Mouse (Mus musculus) embryonic facial prominence, embryonic 10.5 days (tissue): ENCODE data around the gene Cxadr. TPM values are rescaled to one million over a fixed set of nuclear protein-coding genes. Genes with fewer than 3 reads are reported as not detected.

Source experiments
- DNase-seq: peaks from one replicate; pipeline ENCODE4 v3.0.0-alpha.2; 2017; ENCODE audit warnings: low spot score
- H3K27ac ChIP-seq: fragments of 300-500 bp; sonication (generic); replicated peaks from 2 replicates; pipeline ENCODE4 v1.5.1; 2016; ENCODE audit warnings: mild to moderate bottlenecking
- H3K27me3 ChIP-seq: fragments of 300-500 bp; sonication (generic); replicated peaks from 2 replicates; pipeline ENCODE4 v1.6.1; 2016; ENCODE audit warnings: low read depth, mild to moderate bottlenecking; ENCODE audit not compliant: poor library complexity, severe bottlenecking
- H3K36me3 ChIP-seq: fragments of 300-500 bp; sonication (generic); replicated peaks from 2 replicates; pipeline ENCODE4 v1.6.1; 2016; ENCODE audit warnings: mild to moderate bottlenecking, moderate library complexity
- H3K4me1 ChIP-seq: fragments of 300-500 bp; sonication (generic); 2 replicates; pipeline ENCODE4 v1.6.1; 2016
- H3K4me3 ChIP-seq: fragments of 300-500 bp; sonication (generic); 2 replicates; pipeline ENCODE4 v1.5.1; 2016; ENCODE audit warnings: mild to moderate bottlenecking, moderate library complexity
- H3K9me3 ChIP-seq: fragments of 300-500 bp; sonication (generic); 2 replicates; pipeline ENCODE4 v1.6.1; 2016; ENCODE audit warnings: mild to moderate bottlenecking
- WGBS: fragments of 180-500 bp; shearing (Covaris S2); methylation state at CpG from one replicate; pipeline ENCODE4 v1.1.7; 2016; 5-methylcytosine and 5-hydroxymethylcytosine counted together
- polyA plus RNA-seq: library from polyadenylated mRNA; unstranded; fragments of >200 nt; fragmentation: Nextera tagmentation; extraction: Ambion mirVana; gene quantifications from 2 replicates; pipeline ENCODE4 v1.2.1, GENCODE M21; 2016

The Cxadr gene
- polyA plus RNA-seq, result 30.4 and 33.7 TPM in 2 replicates

- Histone ChIP-seq H3K4me1 (peaks cover 11% of the 10 kb centered on the region), H3K9me3 (no peaks in the 10 kb centered on the region), H3K27me3 (peaks cover 15% of the 10 kb centered on the region), H3K27ac (peak within 1 kb of the TSS; percentile 94), H3K4me3 (peak within 1 kb of the TSS; percentile 95), H3K36me3 (peaks cover 22% of the 10 kb centered on the region)
- under 1% methylated on average over 34 of the region's 34 CpGs for WGBS
- DNase-seq, result peak; percentile 92
Measured at GRCm38 (mm10) chr16:78301183-78301830, at the start of gene Cxadr. Gene Cxadr (plus strand): TSS chr16:78301489.

DNA sequence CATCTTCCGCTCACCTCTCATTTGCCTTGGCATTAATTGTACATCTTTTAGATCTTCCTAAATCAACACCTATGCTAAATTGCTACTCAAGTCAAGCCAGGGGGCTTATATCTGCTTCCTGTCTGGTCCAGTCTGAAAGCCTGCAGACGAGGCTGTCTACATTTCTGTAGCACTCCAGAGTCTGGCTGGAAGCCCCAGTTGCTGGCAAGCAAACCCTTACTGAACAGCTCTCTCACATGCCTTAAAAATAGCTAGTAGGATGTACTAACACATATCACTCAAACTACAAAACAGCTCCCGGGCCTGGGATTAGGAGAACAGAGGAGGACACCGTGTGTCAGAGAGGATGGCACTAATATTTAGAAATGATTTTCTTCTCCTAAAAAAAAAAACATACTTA, 42.3 kb upstream of the Cxadr start:
- WGBS, result 82% methylated on average over 4 of the region's 4 CpGs
- Histone ChIP-seq H3K4me1 (0 out of 2 replicates have a peak, but pooled peaks cover 4% of the 10 kb centered on the region), H3K9me3 (no peaks in the 10 kb centered on the region), H3K27ac (no peak overlapping the region), H3K27me3 (peaks cover 15% of the 10 kb centered on the region), H3K36me3 (no peaks in the 10 kb centered on the region), H3K4me3 (no peak overlapping the region)
- DNase-seq, result no peak

- Histone ChIP-seq H3K4me3 (no peak overlapping the region), H3K27ac (no peak overlapping the region), H3K27me3 (peaks cover 16% of the 10 kb centered on the region), H3K9me3 (no peaks in the 10 kb centered on the region), H3K36me3 (no peaks in the 10 kb centered on the region), H3K4me1 (peaks cover 12% of the 10 kb centered on the region)
- no peak for DNase-seq
- WGBS, result 72% methylated on average over 10 of the region's 10 CpGs
Measured at GRCm38 (mm10) chr16:78260070-78260879, 41.0 kb upstream of the Cxadr start.

DNA sequence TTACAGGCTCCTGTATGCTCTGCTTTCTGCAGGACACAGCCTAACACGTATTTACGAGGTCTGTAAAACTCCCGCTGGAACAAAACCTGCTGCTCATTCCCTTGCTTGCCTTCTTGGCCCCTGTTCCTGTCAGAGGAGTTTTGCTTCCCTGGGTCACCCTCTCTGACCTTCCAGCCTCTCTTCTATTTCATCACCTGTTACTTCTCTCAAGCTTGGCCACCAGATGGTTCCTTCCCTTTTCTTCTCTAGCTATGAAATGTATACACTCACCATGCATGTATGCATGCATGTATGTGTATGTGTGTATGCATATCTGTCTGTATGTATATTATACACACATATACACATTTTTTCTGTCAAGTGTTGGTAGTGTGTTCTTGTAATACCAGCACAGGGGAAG, 39.8 kb upstream of the Cxadr start:
- 69% methylated on average over 3 of the region's 3 CpGs for WGBS
- no peaks in the 10 kb centered on the region for H3K36me3 ChIP-seq
- peaks cover 19% of the 10 kb centered on the region for H3K4me1 ChIP-seq
- H3K4me3 ChIP-seq, result no peak overlapping the region
- DNase-seq, result no peak
- peaks cover 16% of the 10 kb centered on the region for H3K27me3 ChIP-seq
- no peaks in the 10 kb centered on the region for H3K9me3 ChIP-seq
- H3K27ac ChIP-seq, result no peak overlapping the region

DNA sequence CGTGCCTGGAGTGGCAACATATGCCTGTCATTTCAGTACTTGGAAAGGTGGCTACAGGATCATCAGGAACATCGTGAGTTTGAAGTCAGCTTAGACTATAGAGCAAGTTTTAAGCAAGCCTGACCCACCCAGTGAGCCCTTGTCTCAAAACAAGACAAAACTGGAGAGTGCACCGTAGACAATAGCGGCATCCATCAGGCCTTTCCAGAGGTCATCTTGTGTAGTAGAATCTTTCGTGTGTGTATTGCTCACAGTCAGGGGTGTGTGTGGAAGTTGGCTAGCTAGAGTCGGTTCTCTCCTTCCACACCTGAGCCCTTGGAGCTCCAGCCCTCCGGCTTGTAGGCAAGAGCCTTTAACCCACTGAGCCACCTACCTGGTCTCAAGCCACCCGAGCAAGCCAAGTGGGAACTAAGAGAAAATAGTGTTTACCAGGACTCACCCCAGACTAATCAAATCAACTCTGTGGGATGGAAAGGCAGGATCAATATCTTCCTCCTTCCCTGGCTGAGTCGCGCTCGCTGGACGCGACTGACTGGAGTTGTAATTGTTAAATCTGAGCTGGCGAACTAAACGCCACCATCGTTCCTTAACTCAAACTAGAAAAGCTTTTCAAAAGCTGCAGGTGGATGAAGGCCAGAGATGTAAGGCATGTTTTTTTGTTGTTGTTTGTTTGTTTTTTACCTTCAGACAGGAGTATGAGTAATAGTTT, 36.7 kb upstream of the Cxadr start:
- DNase-seq, result peak; percentile 32
- Histone ChIP-seq H3K27ac (peak overlapping the region; percentile 78), H3K27me3 (peaks cover 16% of the 10 kb centered on the region), H3K4me1 (peaks cover 16% of the 10 kb centered on the region), H3K9me3 (no peaks in the 10 kb centered on the region), H3K36me3 (no peaks in the 10 kb centered on the region), H3K4me3 (peak overlapping the region; percentile 61)
- WGBS, result 17% methylated on average over 16 of the region's 16 CpGs

GRCm38 (mm10) chr16:78265151-78265590, 36.1 kb upstream of the Cxadr start:
- 0% methylated on average over 7 of the region's 7 CpGs for WGBS
- peak overlapping the region; percentile 61 for H3K4me3 ChIP-seq
- peak; percentile 61 for DNase-seq
- peak overlapping the region; percentile 78 for H3K27ac ChIP-seq
- no peaks in the 10 kb centered on the region for H3K36me3 ChIP-seq
- peaks cover 16% of the 10 kb centered on the region for H3K27me3 ChIP-seq
- H3K9me3 ChIP-seq, result no peaks in the 10 kb centered on the region
- peaks cover 16% of the 10 kb centered on the region for H3K4me1 ChIP-seq

GRCm38 (mm10) chr16:78265826-78266225, 35.5 kb upstream of the Cxadr start:
- no peaks in the 10 kb centered on the region for H3K36me3 ChIP-seq
- H3K27me3 ChIP-seq, result peaks cover 16% of the 10 kb centered on the region
- no peak for DNase-seq
- H3K4me3 ChIP-seq, result no peak overlapping the region
- H3K4me1 ChIP-seq, result peaks cover 16% of the 10 kb centered on the region
- WGBS, result 40% methylated on average over 11 of the region's 11 CpGs
- H3K27ac ChIP-seq, result no peak overlapping the region
- no peaks in the 10 kb centered on the region for H3K9me3 ChIP-seq

GRCm38 (mm10) chr16:78267453-78267852, 33.8 kb upstream of the Cxadr start:
- H3K9me3 ChIP-seq, result no peaks in the 10 kb centered on the region
- H3K36me3 ChIP-seq, result no peaks in the 10 kb centered on the region
- H3K27ac ChIP-seq, result no peak overlapping the region
- no peak for DNase-seq
- no peak overlapping the region for H3K4me3 ChIP-seq
- H3K4me1 ChIP-seq, result peaks cover 16% of the 10 kb centered on the region
- peaks cover 16% of the 10 kb centered on the region for H3K27me3 ChIP-seq

GRCm38 (mm10) chr16:78268167-78268566, 33.1 kb upstream of the Cxadr start:
- no peak overlapping the region for H3K27ac ChIP-seq
- no peak for DNase-seq
- H3K27me3 ChIP-seq, result peaks cover 9% of the 10 kb centered on the region
- H3K4me1 ChIP-seq, result peaks cover 16% of the 10 kb centered on the region
- H3K36me3 ChIP-seq, result no peaks in the 10 kb centered on the region
- no peaks in the 10 kb centered on the region for H3K9me3 ChIP-seq
- no peak overlapping the region for H3K4me3 ChIP-seq
- 84% methylated on average over 3 of the region's 3 CpGs for WGBS

DNA sequence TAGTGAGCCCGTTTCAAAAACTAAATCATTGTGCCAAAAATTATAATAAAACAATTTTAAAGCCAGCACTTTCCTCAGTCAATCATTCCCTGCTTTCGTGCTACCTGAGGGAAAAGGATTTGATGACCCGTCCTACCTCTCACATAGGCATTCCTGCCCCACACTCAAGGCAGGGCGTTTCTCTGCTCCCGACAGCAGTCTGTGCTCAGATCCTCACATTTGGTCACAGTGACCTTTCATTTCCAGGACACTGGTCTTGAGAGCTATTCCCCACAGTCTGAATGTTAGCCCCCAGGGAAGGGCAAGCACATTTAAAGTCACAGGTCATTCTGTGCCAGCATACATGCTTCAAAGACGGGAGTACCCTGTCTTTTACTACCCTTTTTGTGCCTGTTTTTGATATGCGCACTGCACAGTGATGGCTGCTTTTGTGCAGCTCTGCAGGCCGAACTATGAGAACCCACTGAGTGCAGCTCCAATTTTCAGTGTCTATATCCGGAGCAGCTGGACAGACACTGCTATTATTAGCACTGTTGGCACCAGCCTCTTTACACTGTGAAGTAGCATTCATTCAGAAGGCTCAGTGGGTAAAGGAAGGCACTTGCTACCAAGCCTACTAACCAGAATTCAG, 26.3 kb upstream of the Cxadr start:
- DNase-seq, result no peak
- Histone ChIP-seq H3K4me1 (no peaks in the 10 kb centered on the region), H3K9me3 (no peaks in the 10 kb centered on the region), H3K36me3 (no peaks in the 10 kb centered on the region), H3K27ac (no peak overlapping the region), H3K27me3 (no peaks in the 10 kb centered on the region), H3K4me3 (no peak overlapping the region)
- WGBS, result 79% methylated on average over 9 of the region's 9 CpGs

GRCm38 (mm10) chr16:78277567-78277966, 23.7 kb upstream of the Cxadr start:
- 50% methylated on average over 4 of the region's 4 CpGs for WGBS
- Histone ChIP-seq H3K27ac (no peak overlapping the region), H3K27me3 (no peaks in the 10 kb centered on the region), H3K4me1 (0 out of 2 replicates have a peak, but pooled peaks cover 5% of the 10 kb centered on the region), H3K36me3 (no peaks in the 10 kb centered on the region), H3K9me3 (no peaks in the 10 kb centered on the region), H3K4me3 (no peak overlapping the region)
- DNase-seq, result no peak
